Mouse (Mus musculus) neural tube, embryonic 15.5 days (tissue): ENCODE results near the gene Zfp13. TPM values are rescaled to one million over a fixed set of nuclear protein-coding genes. Genes with fewer than 3 reads are reported as not detected.

Experiments used
- ATAC-seq: fragments of 200-750 bp; cut with Nextera tagmentation; 2 replicates; pipeline ENCODE4 v1.8.0; 2017; ENCODE audit warnings: mild to moderate bottlenecking, moderate TSS enrichment, moderate library complexity; ENCODE audit not compliant: low FRiP score
- H3K27ac ChIP-seq: fragments of 300-500 bp; sonication (generic); replicated peaks from 2 replicates; pipeline ENCODE4 v1.5.1; 2015; ENCODE audit warnings: mild to moderate bottlenecking, inconsistent platforms
- H3K27me3 ChIP-seq: fragments of 300-500 bp; sonication (generic); replicated peaks from 2 replicates; pipeline ENCODE4 v1.6.1; 2015; ENCODE audit warnings: inconsistent platforms
- H3K36me3 ChIP-seq: fragments of 300-500 bp; sonication (generic); 2 replicates; pipeline ENCODE4 v1.6.1; 2015; ENCODE audit warnings: inconsistent platforms
- H3K4me1 ChIP-seq: fragments of 300-500 bp; sonication (generic); 2 replicates; pipeline ENCODE4 v1.6.1; 2015; ENCODE audit warnings: inconsistent platforms
- H3K4me2 ChIP-seq: fragments of 300-500 bp; sonication (generic); 2 replicates; pipeline ENCODE4 v1.6.1; 2015; ENCODE audit warnings: inconsistent platforms, mild to moderate bottlenecking, moderate library complexity
- H3K4me3 ChIP-seq: fragments of 300-500 bp; sonication (generic); replicated peaks from 2 replicates; pipeline ENCODE4 v1.5.1; 2015; ENCODE audit warnings: mild to moderate bottlenecking, inconsistent platforms
- H3K9ac ChIP-seq: fragments of 300-500 bp; sonication (generic); replicated peaks from 2 replicates; pipeline ENCODE4 v1.6.1; 2015; ENCODE audit warnings: mild to moderate bottlenecking, inconsistent platforms
- H3K9me3 ChIP-seq: fragments of 300-500 bp; sonication (generic); replicated peaks from 2 replicates; pipeline ENCODE4 v1.6.1; 2016; ENCODE audit warnings: inconsistent platforms
- WGBS: fragments of 180-500 bp; shearing (Covaris S2); methylation state at CpG from one replicate; pipeline ENCODE4 v1.1.7; 2015; ENCODE audit warnings: mixed read lengths; 5-methylcytosine and 5-hydroxymethylcytosine counted together
- polyA plus RNA-seq: library from polyadenylated mRNA; unstranded; fragments of >200 nt; fragmentation: Nextera tagmentation; extraction: Ambion mirVana; gene quantifications from 2 replicates; pipeline ENCODE4 v1.2.1, GENCODE M21; 2015

Gene Zfp13
- polyA plus RNA-seq, 1 experiment from 2014 or later, result 24.9 TPM

DNA sequence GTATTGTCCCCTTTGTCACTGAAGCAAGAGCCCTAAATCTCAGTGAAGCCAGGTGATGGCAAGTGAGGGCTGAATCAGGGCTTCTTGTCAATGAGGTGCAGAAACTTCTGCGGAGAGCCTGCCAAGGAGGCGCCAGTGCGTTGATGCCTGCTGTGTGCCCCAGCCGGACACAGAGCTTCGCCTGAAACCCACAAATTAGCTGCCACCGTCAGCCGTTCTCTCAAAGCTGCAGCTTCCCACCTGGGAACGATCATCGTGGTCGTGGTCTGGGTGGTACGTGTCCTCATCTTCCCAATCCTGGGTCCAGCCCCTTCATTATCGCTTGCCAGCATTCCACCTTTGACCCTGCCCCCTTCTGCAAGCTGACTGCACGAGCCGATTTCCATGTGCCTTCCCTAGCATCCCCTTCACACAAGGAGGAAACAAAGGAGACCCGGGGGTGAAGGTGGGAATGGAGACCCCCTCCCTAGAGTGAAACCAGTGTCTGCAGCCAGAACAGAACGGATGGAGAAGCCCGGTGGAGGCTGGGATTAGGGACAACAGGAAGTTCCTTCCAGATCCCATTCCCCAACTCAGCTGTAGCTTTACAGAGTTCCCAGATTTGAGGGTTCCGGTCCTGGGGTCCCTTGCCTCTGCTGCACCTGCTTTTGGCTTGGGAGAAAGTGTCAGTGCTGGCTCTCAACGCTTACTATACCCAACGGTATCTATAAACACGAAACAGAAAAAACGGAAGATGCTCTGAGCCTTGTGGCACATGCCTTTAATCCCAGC, 13.4 kb downstream of the Zfp13 start:
- Histone ChIP-seq H3K9me3 (no peaks in the 10 kb centered on the region), H3K27me3 (no peaks in the 10 kb centered on the region), H3K9ac (peak overlapping the region; percentile 83), H3K4me2 (peak overlapping the region; percentile 93), H3K4me3 (peak overlapping the region; percentile 76), H3K36me3 (peaks cover 11% of the 10 kb centered on the region), H3K27ac (peak overlapping the region; percentile 72), H3K4me1 (peaks cover 29% of the 10 kb centered on the region)
- peak; percentile 92 for ATAC-seq
- under 1% methylated on average over 22 of the region's 22 CpGs for WGBS

DNA sequence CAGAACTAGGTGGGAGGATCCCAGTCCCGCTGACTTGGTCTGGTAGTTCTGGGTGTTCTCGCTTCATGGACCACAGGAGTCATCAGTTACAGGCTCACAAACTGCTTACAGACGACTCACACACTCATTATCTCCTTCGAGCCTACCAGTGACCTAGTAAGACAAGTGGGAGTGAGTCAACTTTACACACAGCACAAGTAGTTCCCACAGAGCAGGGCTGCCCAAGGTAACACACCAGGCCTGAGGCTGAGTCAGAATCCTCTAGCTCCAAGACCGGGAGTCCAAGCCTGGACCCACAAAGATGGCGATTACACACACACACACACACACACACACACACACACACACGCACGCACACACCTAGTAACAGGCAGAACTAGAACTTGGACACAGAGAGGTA, 14.5 kb downstream of the Zfp13 start:
- peak overlapping the region; percentile 83; the same call in 1 of the 2 replicates for H3K9ac ChIP-seq
- H3K4me3 ChIP-seq, result peak overlapping the region; percentile 76
- H3K4me2 ChIP-seq, result peak overlapping the region; percentile 93
- no peaks in the 10 kb centered on the region for H3K9me3 ChIP-seq
- WGBS, result 87% methylated on average over 8 of the region's 8 CpGs
- H3K27ac ChIP-seq, result no peak overlapping the region
- ATAC-seq, result no peak
- peaks cover 22% of the 10 kb centered on the region for H3K36me3 ChIP-seq
- peaks cover 29% of the 10 kb centered on the region for H3K4me1 ChIP-seq
- no peaks in the 10 kb centered on the region for H3K27me3 ChIP-seq

DNA sequence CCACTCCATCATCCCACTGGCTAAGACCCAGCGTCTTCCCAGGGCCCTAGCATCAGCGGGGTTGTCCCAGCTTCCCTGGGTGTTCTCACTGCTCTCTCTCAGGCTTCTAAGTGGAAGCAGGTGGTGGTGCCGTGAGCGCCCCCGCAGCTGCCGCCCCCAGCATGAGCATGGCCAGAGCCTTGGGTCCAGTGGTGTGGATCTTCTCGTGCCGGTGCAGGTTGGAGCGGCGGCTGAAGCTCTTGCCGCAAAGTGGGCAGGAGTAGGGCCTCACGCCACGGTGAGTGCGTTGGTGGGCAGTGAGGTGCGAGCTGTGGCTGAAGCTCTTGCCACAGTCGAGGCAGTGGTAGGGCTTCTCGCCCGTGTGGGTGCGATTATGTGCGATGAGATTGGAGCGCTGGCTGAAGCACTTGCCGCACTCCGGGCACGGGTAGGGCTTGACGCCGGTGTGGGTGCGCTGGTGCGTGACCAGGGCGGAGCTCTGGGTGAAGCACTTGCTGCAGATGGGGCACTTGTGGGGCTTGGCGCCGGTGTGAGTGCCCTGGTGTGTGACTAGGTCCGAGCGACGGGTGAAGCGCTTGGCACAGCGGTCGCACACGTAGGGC, 23.2 kb downstream of the Zfp13 start:
- 96% methylated on average over 38 of the region's 38 CpGs for WGBS
- Histone ChIP-seq H3K27me3 (no peaks in the 10 kb centered on the region), H3K27ac (no peak overlapping the region), H3K36me3 (peaks cover 73% of the 10 kb centered on the region), H3K9ac (no peak overlapping the region), H3K9me3 (no peaks in the 10 kb centered on the region), H3K4me2 (no peak overlapping the region), H3K4me3 (no peak overlapping the region), H3K4me1 (no peaks in the 10 kb centered on the region)
- ATAC-seq, result no peak

DNA sequence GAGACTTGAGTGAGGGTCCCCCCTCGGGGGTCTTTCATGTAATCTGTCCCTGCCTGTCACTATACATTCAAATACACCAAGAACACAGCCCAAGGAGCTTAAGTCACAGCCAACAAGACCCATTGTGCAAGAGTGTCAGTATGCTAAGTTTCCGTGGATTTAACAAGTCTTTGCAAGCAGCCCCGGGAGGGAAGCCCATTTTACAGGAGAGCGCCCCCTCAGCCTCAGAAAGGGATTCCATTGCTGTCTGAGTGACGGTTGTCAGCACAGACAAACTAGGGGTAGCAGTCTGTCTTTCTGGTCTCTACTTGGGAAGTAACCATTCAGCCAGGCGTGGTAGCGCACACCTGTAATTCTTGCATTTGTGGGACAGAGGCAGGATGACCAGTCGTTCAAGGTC, 25.2 kb downstream of the Zfp13 start:
- Histone ChIP-seq H3K9ac (no peak overlapping the region), H3K36me3 (peaks cover 54% of the 10 kb centered on the region), H3K27ac (no peak overlapping the region), H3K4me1 (no peaks in the 10 kb centered on the region), H3K4me2 (no peak overlapping the region), H3K27me3 (no peaks in the 10 kb centered on the region), H3K9me3 (no peaks in the 10 kb centered on the region), H3K4me3 (no peak overlapping the region)
- 92% methylated on average over 8 of the region's 8 CpGs for WGBS
- no peak for ATAC-seq

DNA sequence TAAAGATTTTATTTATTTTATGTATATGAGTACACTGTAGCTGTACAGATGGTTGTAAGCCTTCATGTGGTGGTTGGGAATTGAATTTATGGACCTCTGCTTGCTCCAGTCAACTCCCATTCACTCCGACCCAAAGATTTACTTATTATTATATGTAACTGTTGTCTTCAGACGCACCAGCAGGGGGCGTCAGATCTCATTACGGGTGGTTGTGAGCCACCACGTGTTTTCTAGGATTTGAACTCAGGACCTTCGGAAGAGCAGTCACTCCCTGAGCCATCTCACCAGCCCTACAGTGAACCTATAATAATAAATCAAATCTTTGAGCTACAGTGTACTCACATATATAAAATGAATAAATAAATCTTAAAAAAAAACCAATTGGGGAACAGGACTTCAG, 27.2 kb downstream of the Zfp13 start:
- no peaks in the 10 kb centered on the region for H3K4me1 ChIP-seq
- H3K4me3 ChIP-seq, result no peak overlapping the region
- peaks cover 38% of the 10 kb centered on the region for H3K36me3 ChIP-seq
- H3K4me2 ChIP-seq, result no peak overlapping the region
- H3K27ac ChIP-seq, result no peak overlapping the region
- no peaks in the 10 kb centered on the region for H3K27me3 ChIP-seq
- no peak overlapping the region for H3K9ac ChIP-seq
- no peak for ATAC-seq
- H3K9me3 ChIP-seq, result no peaks in the 10 kb centered on the region
- WGBS, result 85% methylated on average over 6 of the region's 6 CpGs

DNA sequence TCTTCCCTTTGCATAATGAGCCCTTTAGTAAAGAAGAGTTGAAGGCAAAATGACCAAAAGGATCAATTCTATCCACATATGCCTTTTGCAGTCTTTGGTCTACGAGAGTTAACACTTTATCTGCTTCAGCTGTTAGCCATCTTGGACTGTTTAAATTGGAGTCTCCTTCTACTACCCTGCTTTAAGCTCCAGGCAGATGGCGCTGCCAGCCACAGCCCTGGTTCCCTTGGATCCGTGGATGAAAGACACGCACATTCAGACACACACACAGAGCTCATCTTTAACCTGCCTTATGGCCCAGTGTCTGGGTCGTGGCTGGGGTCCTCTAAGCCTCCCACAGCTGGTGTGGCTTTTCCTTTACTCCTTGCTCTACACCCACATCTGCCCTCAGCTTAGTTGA, 28.2 kb downstream of the Zfp13 start:
- H3K36me3 ChIP-seq, result peaks cover 28% of the 10 kb centered on the region

DNA sequence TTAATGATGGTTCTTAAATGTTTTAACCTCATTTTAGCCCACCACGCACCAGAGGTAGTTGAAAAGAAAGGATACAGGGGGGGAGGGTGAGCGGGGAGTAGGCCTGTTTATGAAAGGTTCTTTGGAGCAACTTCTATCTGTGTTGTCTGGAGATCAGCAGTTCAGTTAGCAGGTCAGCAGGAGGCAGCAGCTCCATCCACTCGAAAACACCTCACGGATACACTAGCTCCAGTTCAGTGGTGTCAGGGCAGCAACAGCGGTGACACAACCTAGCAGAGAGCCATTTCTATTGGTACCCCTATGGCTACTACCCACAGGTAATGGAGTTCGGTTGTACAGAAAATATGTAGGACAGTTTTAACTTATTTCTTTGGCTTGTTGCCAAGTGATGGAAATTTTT, 29.3 kb downstream of the Zfp13 start:
- WGBS, result 41% methylated on average over 6 of the region's 6 CpGs
- Histone ChIP-seq H3K4me3 (no peak overlapping the region), H3K9ac (no peak overlapping the region), H3K9me3 (no peaks in the 10 kb centered on the region), H3K27me3 (no peaks in the 10 kb centered on the region), H3K4me1 (peaks cover 5% of the 10 kb centered on the region), H3K36me3 (peaks cover 18% of the 10 kb centered on the region), H3K4me2 (no peak overlapping the region), H3K27ac (no peak overlapping the region)
- ATAC-seq, result peak; percentile 40; the same call in 1 of the 2 replicates

More for the DNA sequence above, 28.2 kb downstream of the Zfp13 start:
- no peaks in the 10 kb centered on the region for H3K27me3 ChIP-seq
- H3K4me3 ChIP-seq, result no peak overlapping the region
- no peak overlapping the region; the same call in 1 of the 2 replicates for H3K9ac ChIP-seq
- no peak overlapping the region for H3K27ac ChIP-seq
- 21% methylated on average over 5 of the region's 5 CpGs for WGBS
- H3K4me2 ChIP-seq, result no peak overlapping the region
- no peak for ATAC-seq
- H3K4me1 ChIP-seq, result no peaks in the 10 kb centered on the region
- no peaks in the 10 kb centered on the region for H3K9me3 ChIP-seq

DNA sequence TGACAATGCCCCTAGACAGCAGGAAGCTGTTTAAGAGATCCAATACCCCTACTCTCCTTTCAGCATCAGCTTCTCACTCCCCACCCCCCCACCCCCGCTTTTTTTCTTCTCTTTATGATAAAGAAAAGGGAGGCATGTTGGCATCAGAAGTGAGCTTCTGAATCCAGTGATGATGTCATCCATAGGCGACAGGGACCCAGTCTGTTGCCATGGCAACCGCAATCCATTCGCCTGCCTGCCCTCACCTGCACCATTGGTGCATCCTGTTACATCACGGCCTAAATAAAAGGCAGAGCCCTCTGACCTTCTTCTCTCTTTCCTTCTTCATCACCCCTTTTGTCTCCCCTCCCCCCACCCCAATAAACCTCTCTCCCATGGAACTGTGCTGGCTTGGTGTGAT, 30.9 kb downstream of the Zfp13 start:
- peaks cover 10% of the 10 kb centered on the region for H3K4me1 ChIP-seq
- ATAC-seq, result no peak
- no peak overlapping the region for H3K9ac ChIP-seq
- whole genome bisulfite sequencing, result 42% methylated on average over 5 of the region's 5 CpGs
- no peak overlapping the region for H3K27ac ChIP-seq
- H3K27me3 ChIP-seq, result no peaks in the 10 kb centered on the region
- no peaks in the 10 kb centered on the region for H3K9me3 ChIP-seq
- H3K4me2 ChIP-seq, result no peak overlapping the region
- H3K4me3 ChIP-seq, result no peak overlapping the region
- H3K36me3 ChIP-seq, result 0 out of 2 replicates have a peak, but pooled peaks cover 2% of the 10 kb centered on the region

DNA sequence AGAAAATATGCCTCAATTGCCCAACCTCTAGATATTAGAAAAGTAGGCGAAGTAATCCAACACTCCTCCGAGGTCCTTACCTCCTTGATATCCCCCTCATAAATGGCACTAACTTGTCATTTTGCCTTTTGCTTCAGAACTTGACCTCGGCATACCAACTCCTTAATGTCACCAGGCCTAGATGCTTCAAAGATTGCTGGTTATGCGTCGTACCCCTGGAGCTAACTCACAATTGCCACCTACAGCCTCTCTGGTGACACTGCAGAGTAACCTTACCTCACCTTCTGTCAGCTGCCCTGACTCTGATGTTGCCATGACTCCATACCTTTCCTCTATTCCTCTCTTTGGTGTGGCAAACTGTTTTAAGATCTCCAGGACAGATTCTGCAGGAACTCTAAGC, 32.5 kb downstream of the Zfp13 start:
- H3K27ac ChIP-seq, result no peak overlapping the region
- WGBS, result 67% methylated on average over 5 of the region's 5 CpGs
- no peak overlapping the region for H3K4me3 ChIP-seq

DNA sequence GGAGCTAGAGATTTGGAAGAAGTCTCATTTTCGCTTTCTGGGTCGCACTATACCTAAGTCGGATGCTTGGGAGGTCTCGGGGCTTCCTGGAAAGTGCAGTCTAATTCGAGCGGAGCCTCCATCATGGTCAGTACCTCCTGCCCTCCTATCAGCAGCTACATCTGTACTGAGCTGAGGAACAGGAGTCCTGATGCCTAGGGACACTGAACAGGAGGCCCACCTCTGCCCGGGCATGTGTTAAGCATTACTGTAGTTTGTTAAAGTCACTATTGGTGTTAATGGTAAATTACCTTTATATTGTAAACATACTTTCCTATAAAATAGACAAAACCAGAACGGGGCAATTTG, 34.9 kb downstream of the Zfp13 start:
- peaks cover 20% of the 10 kb centered on the region for H3K4me1 ChIP-seq
- peak overlapping the region; percentile 75 for H3K4me3 ChIP-seq
- under 1% methylated on average over 8 of the region's 8 CpGs for WGBS
- peak; percentile 85 for ATAC-seq
- peak overlapping the region; percentile 93 for H3K9ac ChIP-seq
- no peaks in the 10 kb centered on the region for H3K27me3 ChIP-seq
- H3K27ac ChIP-seq, result peak overlapping the region; percentile 95
- H3K9me3 ChIP-seq, result no peaks in the 10 kb centered on the region
- peak overlapping the region; percentile 76 for H3K4me2 ChIP-seq
- H3K36me3 ChIP-seq, result peaks cover 17% of the 10 kb centered on the region

More for the DNA sequence above, 32.5 kb downstream of the Zfp13 start:
- H3K4me1 ChIP-seq, result peaks cover 20% of the 10 kb centered on the region
- no peaks in the 10 kb centered on the region for H3K9me3 ChIP-seq
- no peak overlapping the region for H3K9ac ChIP-seq
- no peak overlapping the region for H3K4me2 ChIP-seq
- no peak for ATAC-seq
- no peaks in the 10 kb centered on the region for H3K36me3 ChIP-seq
- H3K27me3 ChIP-seq, result no peaks in the 10 kb centered on the region

DNA sequence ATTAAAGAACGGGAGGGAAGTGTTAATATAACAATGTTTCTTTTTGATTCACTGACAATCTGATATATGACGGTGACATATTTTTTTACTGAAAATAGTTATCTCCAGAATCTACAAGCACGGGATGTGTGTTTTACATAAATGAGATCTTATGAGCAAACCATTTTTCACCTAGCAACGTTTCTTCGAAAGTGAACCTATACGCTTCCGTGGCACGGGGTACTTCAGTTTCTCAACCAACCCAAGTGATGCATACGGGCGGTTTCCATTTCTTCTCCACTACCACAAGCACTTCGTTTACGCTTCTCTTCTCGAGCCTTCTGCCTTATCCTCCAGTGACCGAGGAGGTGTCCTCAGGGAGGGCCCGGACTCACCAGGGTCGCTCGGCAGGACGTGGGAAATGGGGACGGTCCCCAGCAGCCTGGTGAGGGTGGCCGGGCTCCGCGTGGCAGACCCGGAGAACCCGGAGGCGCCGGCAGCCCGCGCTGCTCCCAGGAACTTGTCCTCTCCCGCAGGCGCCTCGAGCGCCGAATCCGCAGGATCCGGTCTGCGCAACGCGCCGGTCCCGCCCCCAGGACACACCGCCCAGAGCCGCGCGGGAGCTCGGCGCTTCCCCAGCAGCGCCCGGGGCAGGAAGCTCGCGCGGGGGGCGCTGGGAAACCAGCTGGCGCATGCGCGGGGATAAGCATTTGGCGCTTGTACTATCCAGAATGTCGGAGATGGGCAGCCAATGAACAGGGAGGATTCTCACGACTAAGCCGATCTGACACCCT, 35.5 kb downstream of the Zfp13 start, which contains the start of gene Zfp213:
Gene Zfp213, minus strand, starts transcription at position 644 of the 773 bp plus-strand sequence.
- H3K4me2 ChIP-seq, result peak within 1 kb of the TSS; percentile 76
- no peaks in the 10 kb centered on the region for H3K27me3 ChIP-seq
- H3K4me3 ChIP-seq, result peak within 1 kb of the TSS; percentile 75
- H3K4me1 ChIP-seq, result peaks cover 20% of the 10 kb centered on the region
- H3K9me3 ChIP-seq, result no peaks in the 10 kb centered on the region
- H3K36me3 ChIP-seq, result peaks cover 23% of the 10 kb centered on the region
- under 1% methylated on average over 59 of the region's 59 CpGs for WGBS
- H3K27ac ChIP-seq, result peak within 1 kb of the TSS; percentile 95
- ATAC-seq, result peak; percentile 96
- H3K9ac ChIP-seq, result peak within 1 kb of the TSS; percentile 93
